Mouse (Mus musculus): ENCODE results near the gene Adamts14. TPM values are rescaled to one million over a fixed set of nuclear protein-coding genes. Genes with fewer than 3 reads are reported as not detected.

Adamts14 gene
- total and polyA plus RNA-seq, 3 experiments: not detected

GRCm38 (mm10) chr10:61155611-61156010, 117.6 kb downstream of the Adamts14 start:
- H3K4me1 ChIP-seq (ENCODE audit: insufficient read depth, low read depth, low read length): no peaks in the 10 kb centered on the region
- no peak for TF ChIP-seq TAL1 (conservative IDR thresholded peaks at IDR 0.05; ENCODE audit: low read depth, low read length)
- TF ChIP-seq POLR2AphosphoS5 (IDR thresholded peaks at IDR 0.05; ENCODE audit: insufficient replicate concordance, low read depth, low read length): no peak
- no peak for TF ChIP-seq GATA1 (IDR thresholded peaks at IDR 0.05; ENCODE audit: borderline replicate concordance, low read length)
- no peak for TF ChIP-seq GATA2 (IDR thresholded peaks at IDR 0.05; ENCODE audit: borderline replicate concordance, low read depth, low read length)
- no peak for TF ChIP-seq CTCF (IDR thresholded peaks at IDR 0.05; ENCODE audit: low read depth, low read length)
- no peak overlapping the region for H3K4me3 ChIP-seq (ENCODE audit: low read depth, low read length)
- DNase-seq (ENCODE audit: low spot score) (no peak), ATAC-seq (ENCODE audit: extremely low read depth, insufficient number of reproducible peaks, low FRiP score, poor library complexity, severe bottlenecking) (no peak)
- H3K36me3 ChIP-seq (replicated peaks): no peaks in the 10 kb centered on the region
- H3K9me3 ChIP-seq (replicated peaks): peaks cover 7% of the 10 kb centered on the region
- no peaks in the 10 kb centered on the region for H3K27me3 ChIP-seq (ENCODE audit: insufficient read depth, low read length)

- Histone ChIP-seq H3K4me1 (ENCODE audit: insufficient read depth, low read depth, low read length) (no peaks in the 10 kb centered on the region), H3K9me3 (replicated peaks) (peaks cover 11% of the 10 kb centered on the region)
These were observed 121.1 kb downstream of the Adamts14 start for GRCm38 (mm10) chr10:61152131-61152530.

GRCm38 (mm10) chr10:61150616-61151015, 122.6 kb downstream of the Adamts14 start:
- Histone ChIP-seq H3K27me3 (ENCODE audit: insufficient read depth, low read length) (no peaks in the 10 kb centered on the region), H3K4me3 (ENCODE audit: low read depth, low read length) (no peak overlapping the region), H3K4me1 (ENCODE audit: insufficient read depth, low read depth, low read length) (no peaks in the 10 kb centered on the region), H3K36me3 (replicated peaks) (no peaks in the 10 kb centered on the region), H3K9me3 (replicated peaks) (peaks cover 22% of the 10 kb centered on the region)
- DNase-seq (ENCODE audit: low spot score) (no peak), ATAC-seq (ENCODE audit: extremely low read depth, insufficient number of reproducible peaks, low FRiP score, poor library complexity, severe bottlenecking) (no peak)
- TF ChIP-seq GATA2 (IDR thresholded peaks at IDR 0.05; ENCODE audit: borderline replicate concordance, low read depth, low read length) (no peak), GATA1 (IDR thresholded peaks at IDR 0.05; ENCODE audit: borderline replicate concordance, low read length) (no peak), TAL1 (conservative IDR thresholded peaks at IDR 0.05; ENCODE audit: low read depth, low read length) (no peak), POLR2AphosphoS5 (IDR thresholded peaks at IDR 0.05; ENCODE audit: insufficient replicate concordance, low read depth, low read length) (no peak), CTCF (IDR thresholded peaks at IDR 0.05; ENCODE audit: low read depth, low read length) (no peak)

More at GRCm38 (mm10) chr10:61152131-61152530, 121.1 kb downstream of the Adamts14 start:
- H3K27me3 ChIP-seq (ENCODE audit: insufficient read depth, low read length): no peaks in the 10 kb centered on the region
- TF ChIP-seq GATA1 (IDR thresholded peaks at IDR 0.05; ENCODE audit: borderline replicate concordance, low read length) (no peak), TAL1 (conservative IDR thresholded peaks at IDR 0.05; ENCODE audit: low read depth, low read length) (no peak), GATA2 (IDR thresholded peaks at IDR 0.05; ENCODE audit: borderline replicate concordance, low read depth, low read length) (no peak), CTCF (IDR thresholded peaks at IDR 0.05; ENCODE audit: low read depth, low read length) (no peak), POLR2AphosphoS5 (IDR thresholded peaks at IDR 0.05; ENCODE audit: insufficient replicate concordance, low read depth, low read length) (no peak)
- no peak overlapping the region for H3K4me3 ChIP-seq (ENCODE audit: low read depth, low read length)
- ATAC-seq (ENCODE audit: extremely low read depth, insufficient number of reproducible peaks, low FRiP score, poor library complexity, severe bottlenecking) (no peak), DNase-seq (ENCODE audit: low spot score) (no peak)
- no peaks in the 10 kb centered on the region for H3K36me3 ChIP-seq (replicated peaks)

- Histone ChIP-seq H3K4me3 (ENCODE audit: low read depth, low read length) (no peak overlapping the region), H3K27me3 (ENCODE audit: insufficient read depth, low read length) (no peaks in the 10 kb centered on the region), H3K9me3 (replicated peaks) (peaks cover 22% of the 10 kb centered on the region), H3K36me3 (replicated peaks) (no peaks in the 10 kb centered on the region), H3K4me1 (ENCODE audit: insufficient read depth, low read depth, low read length) (no peaks in the 10 kb centered on the region)
- TF ChIP-seq POLR2AphosphoS5 (IDR thresholded peaks at IDR 0.05; ENCODE audit: insufficient replicate concordance, low read depth, low read length): no peak
- TF ChIP-seq GATA1 (IDR thresholded peaks at IDR 0.05; ENCODE audit: borderline replicate concordance, low read length): no peak
- no peak for TF ChIP-seq TAL1 (conservative IDR thresholded peaks at IDR 0.05; ENCODE audit: low read depth, low read length)
- TF ChIP-seq CTCF (IDR thresholded peaks at IDR 0.05; ENCODE audit: low read depth, low read length): no peak
- TF ChIP-seq GATA2 (IDR thresholded peaks at IDR 0.05; ENCODE audit: borderline replicate concordance, low read depth, low read length): no peak
- DNase-seq (ENCODE audit: low spot score) (no peak), ATAC-seq (ENCODE audit: extremely low read depth, insufficient number of reproducible peaks, low FRiP score, poor library complexity, severe bottlenecking) (no peak)
These were observed 123.8 kb downstream of the Adamts14 start for GRCm38 (mm10) chr10:61149476-61149875.

- no peak for TF ChIP-seq GATA2 (IDR thresholded peaks at IDR 0.05; ENCODE audit: borderline replicate concordance, low read depth, low read length)
- no peak for TF ChIP-seq TAL1 (conservative IDR thresholded peaks at IDR 0.05; ENCODE audit: low read depth, low read length)
- no peak for TF ChIP-seq CTCF (IDR thresholded peaks at IDR 0.05; ENCODE audit: low read depth, low read length)
- no peak for TF ChIP-seq GATA1 (IDR thresholded peaks at IDR 0.05; ENCODE audit: borderline replicate concordance, low read length)
- H3K27me3 ChIP-seq (ENCODE audit: insufficient read depth, low read length): no peaks in the 10 kb centered on the region
- H3K9me3 ChIP-seq (replicated peaks): peaks cover 22% of the 10 kb centered on the region
- DNase-seq (ENCODE audit: low spot score) (no peak), ATAC-seq (ENCODE audit: extremely low read depth, insufficient number of reproducible peaks, low FRiP score, poor library complexity, severe bottlenecking) (no peak)
- no peak within 1 kb of the TSS; the same call in 1 of the 2 replicates for H3K4me3 ChIP-seq (ENCODE audit: low read depth, low read length)
- H3K4me1 ChIP-seq (ENCODE audit: insufficient read depth, low read depth, low read length): no peaks in the 10 kb centered on the region
- no peaks in the 10 kb centered on the region for H3K36me3 ChIP-seq (replicated peaks)
These were observed 125.8 kb downstream of the Adamts14 start, which contains the start of gene Sgpl1 for GRCm38 (mm10) chr10:61147157-61148040. Gene Sgpl1 (minus strand): TSS chr10:61147703.

Other genes with a start within 250 kb of the Adamts14 start
- not detected in 2 replicates for gene Pcbd1, start 184.1 kb downstream of the Adamts14 start, total RNA-seq (2014; fragmentation: Nextera tagmentation)
- gene Pcbd1, start 184.1 kb downstream of the Adamts14 start, total RNA-seq (2017): not detected in 2 replicates
- gene Pcbd1, start 184.1 kb downstream of the Adamts14 start, polyA plus RNA-seq (2012): not detected in 2 replicates
- not detected in 2 replicates for gene Sgpl1, start 125.7 kb downstream of the Adamts14 start, total RNA-seq (2014; fragmentation: Nextera tagmentation)
- gene Sgpl1, start 125.7 kb downstream of the Adamts14 start, total RNA-seq (2017): 0.22 TPM in 1 of 2 replicates, not detected in the other
- not detected in 2 replicates for gene Sgpl1, start 125.7 kb downstream of the Adamts14 start, polyA plus RNA-seq (2012)
- gene Tbata, start 101.5 kb downstream of the Adamts14 start, total RNA-seq (2014; fragmentation: Nextera tagmentation): not detected in 2 replicates
- not detected in 2 replicates for gene Tbata, start 101.5 kb downstream of the Adamts14 start, total RNA-seq (2017)
- gene Tbata, start 101.5 kb downstream of the Adamts14 start, polyA plus RNA-seq (2012): not detected in 2 replicates
- gene Prf1, start 24.4 kb upstream of the Adamts14 start, total RNA-seq (2014; fragmentation: Nextera tagmentation): not detected in 2 replicates
- gene Prf1, start 24.4 kb upstream of the Adamts14 start, total RNA-seq (2017): 0.05 and 0.06 TPM in 2 replicates
- not detected in 2 replicates for gene Prf1, start 24.4 kb upstream of the Adamts14 start, polyA plus RNA-seq (2012)
- gene Pald1, start 110.1 kb upstream of the Adamts14 start, total RNA-seq (2014; fragmentation: Nextera tagmentation): not detected in 2 replicates
- not detected in 2 replicates for gene Pald1, start 110.1 kb upstream of the Adamts14 start, total RNA-seq (2017)
- 0.03 TPM in 1 of 2 replicates, not detected in the other for gene Pald1, start 110.1 kb upstream of the Adamts14 start, polyA plus RNA-seq (2012)
- gene Nodal, start 144.5 kb upstream of the Adamts14 start, total RNA-seq (2014; fragmentation: Nextera tagmentation): not detected in 2 replicates
- not detected in 2 replicates for gene Nodal, start 144.5 kb upstream of the Adamts14 start, total RNA-seq (2017)
- not detected in 2 replicates for gene Nodal, start 144.5 kb upstream of the Adamts14 start, polyA plus RNA-seq (2012)
- gene Eif4ebp2, start 179.2 kb upstream of the Adamts14 start, total RNA-seq (2014; fragmentation: Nextera tagmentation): 184 and 214 TPM in 2 replicates
- 8.9 and 9.4 TPM in 2 replicates for gene Eif4ebp2, start 179.2 kb upstream of the Adamts14 start, total RNA-seq (2017)
- 96.4 and 118 TPM in 2 replicates for gene Eif4ebp2, start 179.2 kb upstream of the Adamts14 start, polyA plus RNA-seq (2012)
- 7.4 and 7.7 TPM in 2 replicates for gene Lrrc20, start 202.4 kb upstream of the Adamts14 start, total RNA-seq (2014; fragmentation: Nextera tagmentation)
- gene Lrrc20, start 202.4 kb upstream of the Adamts14 start, total RNA-seq (2017): 4.2 TPM in 2 replicates
- gene Lrrc20, start 202.4 kb upstream of the Adamts14 start, polyA plus RNA-seq (2012): 8.4 and 11.1 TPM in 2 replicates